Mouse (Mus musculus): Measurements from ENCODE around the gene Rb1.

DNA sequence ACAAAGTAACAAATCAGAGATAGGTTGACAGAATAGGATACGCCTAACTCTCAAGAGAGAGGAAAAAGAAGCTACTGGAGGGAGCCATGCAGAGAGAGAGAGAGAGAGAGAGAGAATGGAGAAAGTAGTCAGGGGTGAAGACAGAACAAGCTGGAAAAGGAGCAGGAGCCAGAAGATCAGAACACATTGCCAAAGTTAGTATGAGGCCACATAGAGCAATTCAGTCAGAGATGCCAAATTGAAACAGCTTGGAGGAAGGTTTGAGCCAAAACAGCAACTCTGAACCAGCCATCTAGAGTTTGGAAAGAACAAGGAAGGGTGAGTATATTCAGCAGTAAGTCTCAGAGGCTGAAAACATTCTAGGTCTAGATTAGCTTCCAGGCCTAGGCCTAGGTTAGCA, 108.6 kb downstream of the Rb1 start:
- TF ChIP-seq CTCF (IDR thresholded peaks at IDR 0.05; ENCODE audit: low read depth) (no peak), EP300 (IDR thresholded peaks at IDR 0.05; ENCODE audit: low read depth) (no peak)
